Mouse (Mus musculus) testis, adult 2 months (tissue): ENCODE data around the gene Gm21969.
A peak's percentile ranks its signal among the peaks of the same experiment; 100 is the strongest.

Experiments
- CTCF ChIP-seq: fragments of 200-500 bp; IDR thresholded peaks from 2 replicates; pipeline ENCODE4 v1.5.1; 2012; ENCODE audit warnings: low read depth, mild to moderate bottlenecking, inconsistent platforms, low read length, moderate library complexity; ENCODE audit not compliant: control insufficient read depth, insufficient read depth, insufficient replicate concordance
- POLR2A ChIP-seq: fragments of 200-500 bp; IDR thresholded peaks from 2 replicates; pipeline ENCODE4 v1.6.1; 2012; ENCODE audit warnings: low read depth, mild to moderate bottlenecking, inconsistent platforms, low read length, moderate library complexity; ENCODE audit not compliant: control insufficient read depth

GRCm38 (mm10) chr4:139622373-139623282 lies 19.6 kb downstream of the Gm21969 start, which contains the start of gene Aldh4a1:
- TF ChIP-seq CTCF: no peak
- peak; percentile 79; the same call in 1 of the 2 replicates for TF ChIP-seq POLR2A
